Mouse (Mus musculus): ENCODE measurements around the gene Cdkn2aipnl. TPM values are rescaled to one million over a fixed set of nuclear protein-coding genes. Genes with fewer than 3 reads are reported as not detected.

Cdkn2aipnl gene
- not detected in 2 replicates for polyA plus RNA-seq (2012; ENCODE audit: insufficient read depth, insufficient read length, low replicate concordance, missing spikeins)

DNA sequence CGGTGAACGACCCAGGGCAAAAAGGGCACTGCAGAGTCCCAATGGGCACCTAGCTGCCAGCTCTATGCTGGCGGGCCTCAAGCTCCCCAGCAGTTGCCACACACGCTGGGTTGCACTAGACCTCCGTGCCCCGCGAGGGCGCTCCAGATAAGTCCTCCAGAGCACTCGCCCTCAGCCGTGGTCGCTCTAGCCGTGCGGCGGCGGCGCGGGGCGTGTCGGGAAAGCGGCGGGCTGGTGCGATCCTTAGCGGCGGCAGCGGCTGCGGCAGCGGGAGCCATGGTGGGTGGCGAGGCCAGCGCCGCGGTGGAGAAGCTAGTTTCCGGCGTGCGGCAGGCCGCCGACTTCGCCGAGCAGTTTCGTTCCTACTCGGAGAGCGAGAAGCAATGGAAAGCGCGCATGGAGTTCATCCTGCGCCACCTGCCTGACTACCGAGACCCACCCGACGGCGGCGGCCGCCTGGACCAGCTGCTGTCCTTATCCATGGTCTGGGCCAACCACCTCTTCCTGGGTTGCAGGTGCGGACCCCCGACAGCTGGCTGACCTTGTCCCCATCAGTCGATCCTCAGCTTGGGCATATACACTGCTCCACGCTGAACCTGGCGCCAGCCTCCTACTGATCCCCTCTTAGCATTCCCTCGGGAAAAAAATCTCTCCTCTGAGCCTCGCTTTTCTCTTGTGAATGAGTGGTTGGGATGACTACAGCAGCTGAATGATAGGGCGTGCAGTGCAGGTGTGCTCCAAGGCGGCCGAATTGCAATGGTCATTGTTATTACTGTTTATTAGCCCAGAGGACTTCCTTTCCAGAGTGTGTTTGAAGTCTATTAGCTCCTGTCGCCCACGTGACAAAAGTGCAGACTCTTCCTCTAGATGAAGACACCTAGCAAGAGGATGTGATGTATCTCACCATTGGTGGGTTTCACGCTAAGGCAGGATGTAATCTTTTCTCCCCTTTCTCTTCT is at the start of gene Cdkn2aipnl:
Cdkn2aipnl (plus strand) TSS at position 219 of the 959 bp plus-strand sequence.
- peak within 1 kb of the TSS; percentile 12; the same call in 1 of the 2 replicates for H3K27ac ChIP-seq (ENCODE audit: insufficient read depth, low read depth, low read length)

GRCm38 (mm10) chr11:51917951-51918350 is 49.5 kb upstream of the Cdkn2aipnl start:
- TF ChIP-seq CTCF (IDR thresholded peaks at IDR 0.05; ENCODE audit: insufficient read depth, low read depth, low read length) (no peak), POLR2A (IDR thresholded peaks at IDR 0.05; ENCODE audit: insufficient read depth, low read depth, low read length) (no peak)
- Histone ChIP-seq H3K27ac (ENCODE audit: insufficient read depth, low read depth, low read length) (no peak overlapping the region), H3K4me3 (ENCODE audit: insufficient read depth, low read depth, low read length) (no peak overlapping the region), H3K4me1 (ENCODE audit: control insufficient read depth, insufficient read depth, low read length) (peaks cover 16% of the 10 kb centered on the region)
- WGBS: 84% methylated on average over 2 of the region's 2 CpGs

More for the DNA sequence above, at the start of gene Cdkn2aipnl:
- peak within 1 kb of the TSS; percentile 57 for H3K4me3 ChIP-seq (ENCODE audit: insufficient read depth, low read depth, low read length)
- TF ChIP-seq CTCF (IDR thresholded peaks at IDR 0.05; ENCODE audit: insufficient read depth, low read depth, low read length) (peak; percentile 89), POLR2A (IDR thresholded peaks at IDR 0.05; ENCODE audit: insufficient read depth, low read depth, low read length) (0 out of 2 replicates have a peak, but pooled peaks have one; percentile 35)
- 3% methylated on average over 63 of the region's 63 CpGs for WGBS
- peaks cover 12% of the 10 kb centered on the region for H3K4me1 ChIP-seq (ENCODE audit: control insufficient read depth, insufficient read depth, low read length)

DNA sequence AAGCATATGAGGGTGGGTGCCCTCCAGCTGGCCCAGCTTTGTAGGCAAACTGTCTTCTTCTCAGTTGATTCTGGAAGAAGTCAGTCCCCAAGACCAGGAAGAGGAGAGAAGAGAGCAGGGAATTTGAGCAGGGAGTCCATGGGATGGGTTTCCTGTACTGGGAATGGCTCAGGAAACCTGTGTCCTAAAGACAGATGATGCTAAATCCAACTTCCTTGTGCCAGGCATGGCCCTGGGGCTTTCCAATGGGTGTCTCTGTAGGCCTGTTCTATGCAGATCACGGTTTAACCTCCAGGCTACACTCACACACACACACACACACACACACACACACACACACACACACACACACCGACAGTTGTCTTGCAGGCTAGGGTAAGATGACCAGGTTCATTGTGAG is 48.9 kb upstream of the Cdkn2aipnl start:
- WGBS: 98% methylated on average over 2 of the region's 2 CpGs
- Histone ChIP-seq H3K4me1 (ENCODE audit: control insufficient read depth, insufficient read depth, low read length) (peaks cover 16% of the 10 kb centered on the region), H3K4me3 (ENCODE audit: insufficient read depth, low read depth, low read length) (no peak overlapping the region), H3K27ac (ENCODE audit: insufficient read depth, low read depth, low read length) (no peak overlapping the region)
- TF ChIP-seq POLR2A (IDR thresholded peaks at IDR 0.05; ENCODE audit: insufficient read depth, low read depth, low read length) (no peak), CTCF (IDR thresholded peaks at IDR 0.05; ENCODE audit: insufficient read depth, low read depth, low read length) (no peak)

DNA sequence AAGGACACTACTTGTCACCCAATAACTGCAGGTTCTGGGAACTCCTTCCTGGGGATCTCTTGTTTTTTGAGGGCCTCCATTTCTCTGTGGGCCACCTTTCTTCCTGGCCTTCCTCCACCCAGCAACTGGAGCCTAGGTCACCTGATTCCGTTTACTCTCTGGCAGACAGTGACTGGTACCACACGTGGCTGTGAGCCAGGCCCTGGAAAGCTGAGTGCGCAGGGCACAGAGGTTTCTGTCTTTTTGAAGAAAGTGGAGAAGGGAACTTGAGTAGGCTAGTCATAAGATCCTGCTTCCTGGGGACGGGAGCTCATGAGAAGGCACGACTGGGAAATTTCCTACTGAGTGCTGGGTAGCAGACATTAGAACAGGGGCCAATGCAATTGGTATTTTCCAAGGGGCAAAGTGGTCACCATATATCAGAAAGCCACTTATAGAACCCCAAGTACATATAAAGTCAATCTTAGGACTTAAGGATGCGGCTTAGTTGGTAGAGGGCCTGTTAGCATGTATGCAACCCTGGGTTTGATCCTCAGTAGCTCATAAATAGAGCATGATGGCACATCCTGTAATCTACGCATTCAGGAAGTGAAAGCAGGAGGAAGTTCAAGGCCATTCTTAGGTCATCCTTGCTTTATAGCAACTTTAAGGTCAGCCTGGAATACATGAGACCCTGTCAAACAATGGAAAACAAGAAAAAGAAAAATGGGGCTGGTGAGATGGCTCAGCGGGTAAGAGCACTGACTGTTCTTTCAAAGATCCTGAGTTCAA is 45.9 kb upstream of the Cdkn2aipnl start:
- H3K27ac ChIP-seq (ENCODE audit: insufficient read depth, low read depth, low read length): no peak overlapping the region
- peaks cover 4% of the 10 kb centered on the region for H3K4me1 ChIP-seq (ENCODE audit: control insufficient read depth, insufficient read depth, low read length)
- TF ChIP-seq POLR2A (IDR thresholded peaks at IDR 0.05; ENCODE audit: insufficient read depth, low read depth, low read length) (no peak), CTCF (IDR thresholded peaks at IDR 0.05; ENCODE audit: insufficient read depth, low read depth, low read length) (no peak)
- WGBS: 87% methylated on average over 8 of the region's 8 CpGs
- H3K4me3 ChIP-seq (ENCODE audit: insufficient read depth, low read depth, low read length): no peak overlapping the region

DNA sequence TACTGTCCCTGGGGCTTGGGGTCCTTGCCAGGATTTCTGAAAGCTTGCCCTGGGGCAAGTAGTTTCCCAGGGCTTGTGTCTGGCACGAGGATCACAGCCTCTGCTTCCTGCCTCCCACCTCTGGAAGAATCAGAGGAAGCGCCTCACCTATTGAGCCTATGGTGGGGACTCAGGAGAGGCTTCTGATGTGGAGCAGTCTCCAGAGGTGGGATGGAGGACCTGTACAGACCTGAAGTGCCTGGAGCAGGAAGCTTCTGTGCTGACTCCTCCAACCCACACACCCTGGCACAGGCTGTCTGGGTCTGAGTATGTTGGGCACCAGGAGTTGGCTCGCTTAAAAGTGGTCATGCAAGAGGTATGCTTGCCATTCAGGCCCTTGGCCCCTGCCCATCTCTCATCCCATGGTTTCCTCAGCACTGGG is 45.0 kb upstream of the Cdkn2aipnl start:
- no peak for TF ChIP-seq POLR2A (IDR thresholded peaks at IDR 0.05; ENCODE audit: insufficient read depth, low read depth, low read length)
- no peak for TF ChIP-seq CTCF (IDR thresholded peaks at IDR 0.05; ENCODE audit: insufficient read depth, low read depth, low read length)
- H3K27ac ChIP-seq (ENCODE audit: insufficient read depth, low read depth, low read length): no peak overlapping the region

DNA sequence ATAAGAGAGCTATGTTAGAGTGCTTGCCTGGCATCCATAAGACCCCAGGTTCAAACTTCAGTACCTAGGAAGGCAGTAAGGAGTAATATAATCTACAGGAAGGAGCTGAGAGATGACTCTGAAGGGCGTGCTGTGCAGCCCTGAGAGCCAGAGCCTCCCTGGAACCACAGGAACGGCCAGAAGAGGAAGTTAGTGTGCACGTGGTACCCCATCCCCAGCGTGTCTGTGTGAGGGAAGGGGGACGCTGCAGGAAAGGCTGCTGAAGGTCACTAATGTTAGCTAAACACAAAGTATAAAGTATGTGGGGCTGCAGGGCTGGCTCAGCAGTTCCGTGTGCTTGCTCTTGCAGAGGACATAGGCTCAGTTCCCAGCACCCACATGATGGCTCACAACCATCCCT is 41.9 kb upstream of the Cdkn2aipnl start:
- Histone ChIP-seq H3K4me3 (ENCODE audit: insufficient read depth, low read depth, low read length) (no peak overlapping the region), H3K4me1 (ENCODE audit: control insufficient read depth, insufficient read depth, low read length) (0 out of 2 replicates have a peak, but pooled peaks cover 3% of the 10 kb centered on the region), H3K27ac (ENCODE audit: insufficient read depth, low read depth, low read length) (no peak overlapping the region)
- 72% methylated on average over 6 of the region's 6 CpGs for WGBS
- no peak for TF ChIP-seq CTCF (IDR thresholded peaks at IDR 0.05; ENCODE audit: insufficient read depth, low read depth, low read length)
- no peak for TF ChIP-seq POLR2A (IDR thresholded peaks at IDR 0.05; ENCODE audit: insufficient read depth, low read depth, low read length)

More for the DNA sequence above, 45.0 kb upstream of the Cdkn2aipnl start:
- Histone ChIP-seq H3K4me3 (ENCODE audit: insufficient read depth, low read depth, low read length) (no peak overlapping the region), H3K4me1 (ENCODE audit: control insufficient read depth, insufficient read depth, low read length) (0 out of 2 replicates have a peak, but pooled peaks cover 3% of the 10 kb centered on the region)
- 63% methylated on average over 3 of the region's 3 CpGs for WGBS

GRCm38 (mm10) chr11:51926385-51926784 is 41.1 kb upstream of the Cdkn2aipnl start:
- Histone ChIP-seq H3K4me1 (ENCODE audit: control insufficient read depth, insufficient read depth, low read length) (0 out of 2 replicates have a peak, but pooled peaks cover 3% of the 10 kb centered on the region), H3K4me3 (ENCODE audit: insufficient read depth, low read depth, low read length) (no peak overlapping the region), H3K27ac (ENCODE audit: insufficient read depth, low read depth, low read length) (no peak overlapping the region)
- TF ChIP-seq CTCF (IDR thresholded peaks at IDR 0.05; ENCODE audit: insufficient read depth, low read depth, low read length): no peak
- TF ChIP-seq POLR2A (IDR thresholded peaks at IDR 0.05; ENCODE audit: insufficient read depth, low read depth, low read length): no peak
- 82% methylated on average over 1 of the region's 1 CpGs for WGBS

GRCm38 (mm10) chr11:51927106-51927505 is 40.4 kb upstream of the Cdkn2aipnl start:
- no peak for TF ChIP-seq POLR2A (IDR thresholded peaks at IDR 0.05; ENCODE audit: insufficient read depth, low read depth, low read length)
- TF ChIP-seq CTCF (IDR thresholded peaks at IDR 0.05; ENCODE audit: insufficient read depth, low read depth, low read length): no peak
- WGBS: 86% methylated on average over 2 of the region's 2 CpGs

More at GRCm38 (mm10) chr11:51927106-51927505, 40.4 kb upstream of the Cdkn2aipnl start:
- Histone ChIP-seq H3K27ac (ENCODE audit: insufficient read depth, low read depth, low read length) (no peak overlapping the region), H3K4me1 (ENCODE audit: control insufficient read depth, insufficient read depth, low read length) (0 out of 2 replicates have a peak, but pooled peaks cover 3% of the 10 kb centered on the region), H3K4me3 (ENCODE audit: insufficient read depth, low read depth, low read length) (no peak overlapping the region)

Data from olfactory bulb, adult 2 months (tissue).